Mouse (Mus musculus) heart, adult 2 months (tissue): ENCODE measurements around the gene Nfkbie. TPM values are rescaled to one million over a fixed set of nuclear protein-coding genes. Genes with fewer than 3 reads are reported as not detected.

Experiments
- DNase-seq, 2 experiments: peaks; one replicate each; pipeline ENCODE4 v3.0.0; 2021
- H3K27ac ChIP-seq: fragments of 200-600 bp; 2 replicates; pipeline ENCODE4 v1.8.1; 2022
- H3K27me3 ChIP-seq: fragments of 200-500 bp; 2 replicates; pipeline ENCODE4 v1.6.1; 2012; ENCODE audit warnings: mild to moderate bottlenecking, low read length, inconsistent platforms, mixed read lengths; ENCODE audit not compliant: control insufficient read depth, insufficient read depth
- H3K36me3 ChIP-seq: fragments of 200-500 bp; 2 replicates; pipeline ENCODE4 v1.6.1; 2012; ENCODE audit warnings: low read length, inconsistent platforms; ENCODE audit not compliant: control insufficient read depth, insufficient read depth
- H3K4me1 ChIP-seq: fragments of 200-500 bp; 2 replicates; pipeline ENCODE4 v1.6.1; 2011; ENCODE audit warnings: low read length; ENCODE audit not compliant: control insufficient read depth, insufficient read depth
- H3K4me3 ChIP-seq: fragments of 200-600 bp; 2 replicates; pipeline ENCODE4 v1.8.1; 2022
- H3K79me2 ChIP-seq: fragments of 200-500 bp; replicated peaks from 2 replicates; pipeline ENCODE4 v1.6.1; 2012; ENCODE audit warnings: mild to moderate bottlenecking, inconsistent platforms, low read length, moderate library complexity, mixed read lengths; ENCODE audit not compliant: control insufficient read depth, insufficient read depth
- H3K9ac ChIP-seq: fragments of 200-500 bp; 2 replicates; pipeline ENCODE4 v1.6.1; 2012; ENCODE audit warnings: low read depth, mild to moderate bottlenecking, control low read depth, inconsistent platforms, low read length, mixed read lengths
- CTCF ChIP-seq: fragments of 200-600 bp; IDR thresholded peaks from 2 replicates; pipeline ENCODE4 v1.8.1; 2022; ENCODE audit warnings: antibody characterized with exemption, mild to moderate bottlenecking, moderate library complexity
- EP300 ChIP-seq: fragments of 200-500 bp; IDR thresholded peaks from 2 replicates; pipeline ENCODE4 v1.6.1; 2011; ENCODE audit warnings: low read depth, low read length, control low read depth; ENCODE audit not compliant: insufficient read depth
- POLR2A ChIP-seq: fragments of 200-500 bp; IDR thresholded peaks from 2 replicates; pipeline ENCODE4 v1.6.1; 2011; ENCODE audit warnings: mild to moderate bottlenecking, low read depth, low read length, control low read depth; ENCODE audit not compliant: insufficient read depth
- WGBS: fragments of 180-500 bp; shearing (Covaris S2); methylation state at CpG from one replicate; pipeline ENCODE4 v1.1.7; 2018; 5-methylcytosine and 5-hydroxymethylcytosine counted together
- intact Hi-C: fragments of 180-260 bp; cut with DNase I; formaldehyde crosslinking; loops from one replicate; pipeline ENCODE4 v1.15.1; 2025
- polyA plus RNA-seq: library from polyadenylated mRNA; depleted of rRNA; stranded (reverse); fragments of >200 nt; gene quantifications from 2 replicates; pipeline ENCODE4 v1.2.3, GENCODE M21; 2012
- total RNA-seq, 2 experiments: library from RNA; stranded (reverse); gene quantifications; 2 replicates each; pipeline ENCODE4 v1.2.3; 2021

Nfkbie gene
- total and polyA plus RNA-seq, 3 experiments = 1.1 to 2.2 (median 1.1) TPM

DNA sequence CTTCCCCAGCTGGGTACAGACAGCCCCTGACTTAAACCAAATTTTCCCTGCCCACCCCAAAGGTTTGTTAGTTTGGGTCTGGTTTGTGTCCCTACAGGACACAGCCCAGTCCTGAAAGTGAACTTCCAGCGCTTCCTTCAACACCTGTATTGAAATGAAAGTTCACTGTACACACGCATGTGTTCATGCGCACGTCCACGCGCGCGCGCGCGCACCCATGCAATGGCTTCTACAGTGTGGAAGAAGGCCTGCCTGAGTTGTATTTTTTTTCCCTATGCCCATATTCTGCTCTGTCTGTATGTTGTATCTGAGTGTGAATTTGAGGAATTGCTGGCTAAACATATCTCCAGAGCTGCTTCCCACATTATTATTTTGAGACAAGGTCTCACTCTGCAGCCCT, 9.6 kb downstream of the Nfkbie start:
- Histone ChIP-seq H3K4me3 (no peak overlapping the region), H3K9ac (no peak overlapping the region), H3K27ac (no peak overlapping the region), H3K27me3 (no peaks in the 10 kb centered on the region), H3K79me2 (no peaks in the 10 kb centered on the region), H3K36me3 (peaks cover 11% of the 10 kb centered on the region), H3K4me1 (peaks cover 3% of the 10 kb centered on the region)
- TF ChIP-seq EP300 = no peak
- no peak for TF ChIP-seq POLR2A
- no peak for TF ChIP-seq CTCF
- 93% methylated on average over 11 of the region's 11 CpGs for WGBS
- DNase-seq = no peak
- intact Hi-C loops = no loop called here

DNA sequence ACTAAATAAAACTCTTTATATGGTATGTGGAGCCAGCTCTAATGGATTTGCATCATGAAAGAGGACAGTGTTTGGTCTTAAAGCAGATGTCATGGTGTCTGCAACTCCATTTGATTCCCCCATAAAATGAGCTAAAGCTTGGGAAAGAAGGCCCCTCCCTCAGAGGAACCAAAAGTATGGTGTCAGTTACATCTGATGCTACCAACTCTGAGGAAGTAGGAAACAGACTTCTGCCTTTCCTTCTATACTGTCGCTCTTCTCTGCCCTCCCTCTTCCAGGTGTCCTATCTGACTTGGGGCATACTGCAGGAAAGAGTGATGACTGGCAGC, 10.5 kb downstream of the Nfkbie start:
- Histone ChIP-seq H3K4me3 (no peak overlapping the region), H3K79me2 (no peaks in the 10 kb centered on the region), H3K4me1 (peaks cover 3% of the 10 kb centered on the region), H3K27ac (no peak overlapping the region), H3K27me3 (no peaks in the 10 kb centered on the region), H3K36me3 (peaks cover 16% of the 10 kb centered on the region), H3K9ac (no peak overlapping the region)
- DNase-seq = no peak
- WGBS = 75% methylated on average over 1 of the region's 1 CpGs
- TF ChIP-seq EP300 = no peak
- no peak for TF ChIP-seq CTCF
- no peak for TF ChIP-seq POLR2A
- intact Hi-C loops = no loop called here

DNA sequence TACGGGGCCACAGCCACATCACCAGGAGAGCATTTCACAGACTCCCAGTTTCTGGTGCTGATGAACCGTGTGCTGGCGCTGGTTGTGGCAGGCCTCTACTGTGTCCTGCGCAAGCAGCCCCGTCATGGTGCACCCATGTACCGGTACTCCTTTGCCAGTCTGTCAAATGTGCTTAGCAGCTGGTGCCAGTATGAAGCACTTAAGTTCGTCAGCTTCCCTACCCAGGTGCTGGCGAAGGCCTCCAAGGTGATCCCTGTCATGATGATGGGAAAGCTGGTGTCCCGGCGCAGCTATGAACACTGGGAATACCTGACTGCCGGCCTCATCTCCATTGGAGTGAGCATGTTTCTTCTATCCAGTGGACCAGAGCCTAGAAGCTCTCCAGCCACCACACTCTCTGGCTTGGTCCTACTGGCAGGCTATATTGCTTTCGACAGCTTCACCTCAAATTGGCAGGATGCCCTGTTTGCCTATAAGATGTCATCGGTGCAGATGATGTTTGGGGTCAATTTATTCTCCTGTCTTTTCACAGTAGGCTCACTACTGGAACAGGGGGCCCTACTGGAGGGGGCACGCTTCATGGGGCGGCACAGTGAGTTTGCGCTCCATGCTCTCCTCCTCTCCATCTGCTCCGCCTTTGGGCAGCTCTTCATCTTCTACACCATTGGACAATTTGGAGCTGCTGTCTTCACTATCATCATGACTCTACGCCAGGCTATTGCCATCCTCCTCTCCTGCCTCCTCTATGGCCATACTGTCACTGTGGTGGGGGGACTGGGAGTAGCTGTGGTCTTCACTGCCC, 11.1 kb downstream of the Nfkbie start:
- WGBS = 65% methylated on average over 18 of the region's 18 CpGs
- DNase-seq = no peak
- Histone ChIP-seq H3K27ac (no peak overlapping the region), H3K79me2 (no peaks in the 10 kb centered on the region), H3K9ac (no peak overlapping the region), H3K4me3 (no peak overlapping the region), H3K27me3 (no peaks in the 10 kb centered on the region), H3K36me3 (peaks cover 17% of the 10 kb centered on the region), H3K4me1 (peaks cover 3% of the 10 kb centered on the region)
- intact Hi-C loops = no loop called here
- TF ChIP-seq EP300 (no peak), CTCF (no peak), POLR2A (no peak)

DNA sequence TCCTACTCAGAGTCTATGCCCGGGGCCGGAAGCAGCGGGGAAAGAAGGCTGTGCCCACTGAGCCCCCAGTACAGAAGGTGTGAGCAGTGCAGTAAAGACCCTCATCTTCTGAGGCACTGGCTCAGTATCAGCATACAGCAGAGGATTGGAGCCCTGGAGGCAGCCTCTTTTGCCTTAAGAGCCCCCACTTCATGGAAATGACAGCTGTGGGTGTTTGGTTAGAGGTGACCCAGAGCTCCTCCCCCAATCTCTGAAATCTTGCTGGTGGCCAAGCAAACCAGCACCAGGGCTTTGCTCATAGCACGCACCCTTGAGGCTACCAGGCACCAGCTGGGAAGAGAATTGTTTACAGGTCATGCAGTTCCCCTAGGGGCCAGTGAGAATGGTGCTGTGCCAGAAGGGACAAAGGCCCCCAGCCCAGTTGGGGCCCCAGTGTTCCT, 11.7 kb downstream of the Nfkbie start:
- DNase-seq = no peak
- H3K9ac ChIP-seq = no peak overlapping the region
- no peak overlapping the region for H3K27ac ChIP-seq
- no peaks in the 10 kb centered on the region for H3K27me3 ChIP-seq
- H3K79me2 ChIP-seq = no peaks in the 10 kb centered on the region
- TF ChIP-seq POLR2A (0 out of 2 replicates have a peak, but pooled peaks have one; percentile 17), CTCF (no peak), EP300 (0 out of 2 replicates have a peak, but pooled peaks have one; percentile 12)
- H3K36me3 ChIP-seq = peaks cover 17% of the 10 kb centered on the region
- H3K4me1 ChIP-seq = peaks cover 3% of the 10 kb centered on the region
- 49% methylated on average over 4 of the region's 4 CpGs for WGBS
- intact Hi-C loops = no loop called here
- no peak overlapping the region for H3K4me3 ChIP-seq

DNA sequence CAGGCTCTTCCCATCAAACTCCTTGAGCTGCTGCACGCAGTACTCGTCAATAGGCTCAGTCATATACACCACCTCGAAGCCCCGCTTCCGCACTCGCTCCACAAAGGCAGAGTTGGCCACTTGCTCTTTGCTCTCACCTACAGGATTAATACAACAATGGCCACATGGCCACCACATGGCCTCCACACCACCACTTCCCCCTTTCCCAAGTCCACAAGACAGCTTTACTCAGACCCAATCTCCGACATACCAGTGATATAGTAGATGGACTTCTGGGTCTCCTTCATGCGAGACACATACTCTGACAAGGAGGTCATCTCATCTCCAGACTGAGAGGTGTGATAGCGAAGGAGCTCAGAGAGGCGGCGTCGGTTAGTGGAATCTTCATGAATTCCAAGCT, 13.5 kb downstream of the Nfkbie start:
- intact Hi-C loops = no loop called here
- H3K4me3 ChIP-seq = no peak overlapping the region

DNA sequence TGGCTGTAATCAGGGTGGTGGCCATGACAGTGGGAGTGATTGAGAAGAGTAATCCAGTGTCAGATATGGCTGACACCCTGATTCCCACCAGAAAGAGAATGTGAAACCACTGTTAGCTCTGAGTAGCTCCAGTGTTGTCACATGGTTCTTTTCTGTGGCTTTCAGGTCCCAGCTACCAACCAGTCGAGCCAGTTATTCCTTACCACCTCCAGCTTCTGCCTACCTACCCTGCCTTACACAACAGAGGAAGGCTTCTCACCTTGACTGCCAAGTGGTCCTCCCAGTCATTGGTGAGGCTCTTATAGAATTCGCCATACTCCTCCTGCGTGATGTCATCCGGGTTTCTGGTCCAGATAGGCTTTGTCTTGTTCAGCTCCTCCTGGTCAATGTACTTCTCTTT, 14.5 kb downstream of the Nfkbie start:
- no peak for DNase-seq
- no peaks in the 10 kb centered on the region for H3K79me2 ChIP-seq
- no peak overlapping the region for H3K9ac ChIP-seq
- H3K4me1 ChIP-seq = peaks cover 3% of the 10 kb centered on the region
- no peak overlapping the region for H3K27ac ChIP-seq
- intact Hi-C loops = loop anchor here (5.0 kb wide), 1 partner anchor 457 kb away; no protein-coding TSS in a partner anchor
- H3K36me3 ChIP-seq = peaks cover 17% of the 10 kb centered on the region
- no peak for TF ChIP-seq POLR2A
- no peak for TF ChIP-seq CTCF
- TF ChIP-seq EP300 = no peak
- WGBS = 78% methylated on average over 4 of the region's 4 CpGs
- H3K4me3 ChIP-seq = no peak overlapping the region
- H3K27me3 ChIP-seq = no peaks in the 10 kb centered on the region

More for the DNA sequence above, 13.5 kb downstream of the Nfkbie start:
- WGBS = 82% methylated on average over 12 of the region's 12 CpGs
- Histone ChIP-seq H3K79me2 (no peaks in the 10 kb centered on the region), H3K4me1 (peaks cover 3% of the 10 kb centered on the region), H3K27ac (no peak overlapping the region), H3K27me3 (no peaks in the 10 kb centered on the region), H3K36me3 (peaks cover 17% of the 10 kb centered on the region), H3K9ac (no peak overlapping the region)
- DNase-seq = no peak
- TF ChIP-seq EP300 = no peak
